Mouse (Mus musculus) liver, adult 2 months (tissue): ENCODE measurements at regions not wholly inside any gene's neighbourhood (a gene's known extent, or its start where the extent isn't known, plus 50 kb on each side); places are given as distances from the start of the nearest gene placed in this dataset.

ENCODE experiments used
- DNase-seq: peaks from one replicate; pipeline ENCODE4 v3.0.0-alpha.2; 2011; ENCODE audit warnings: low read depth, low spot score; ENCODE audit errors: extremely low read depth
- H3K27ac ChIP-seq: fragments of 200-500 bp; replicated peaks from 2 replicates; pipeline ENCODE4 v1.5.1; 2012; ENCODE audit warnings: low read depth, mild to moderate bottlenecking, control low read depth, inconsistent platforms, low read length; ENCODE audit not compliant: insufficient read depth
- H3K27me3 ChIP-seq: fragments of 200-500 bp; 2 replicates; pipeline ENCODE4 v1.6.1; 2012; ENCODE audit warnings: mild to moderate bottlenecking, moderate library complexity, low read length, inconsistent platforms; ENCODE audit not compliant: control insufficient read depth, insufficient read depth
- H3K36me3 ChIP-seq: fragments of 200-500 bp; 2 replicates; pipeline ENCODE4 v1.6.1; 2012; ENCODE audit warnings: low read length, inconsistent platforms; ENCODE audit not compliant: control insufficient read depth, insufficient read depth
- H3K4me1 ChIP-seq: fragments of 200-500 bp; 2 replicates; pipeline ENCODE4 v1.6.1; 2011; ENCODE audit warnings: low read length; ENCODE audit not compliant: control insufficient read depth, insufficient read depth
- H3K4me3 ChIP-seq: fragments of 200-500 bp; 2 replicates; pipeline ENCODE4 v1.5.1; 2011; ENCODE audit warnings: low read depth, mild to moderate bottlenecking, control low read depth, low read length, moderate library complexity; ENCODE audit not compliant: insufficient read depth
- H3K79me2 ChIP-seq: fragments of 200-500 bp; 2 replicates; pipeline ENCODE4 v1.6.1; 2012; ENCODE audit warnings: inconsistent platforms, mild to moderate bottlenecking, low read length, moderate library complexity; ENCODE audit not compliant: control insufficient read depth, insufficient read depth
- H3K9ac ChIP-seq: fragments of 200-500 bp; 2 replicates; pipeline ENCODE4 v1.6.1; 2012; ENCODE audit warnings: low read depth, mild to moderate bottlenecking, control low read depth, inconsistent platforms, low read length
- CTCF ChIP-seq: fragments of 200-500 bp; IDR thresholded peaks from 2 replicates; pipeline ENCODE4 v1.5.1; 2011; ENCODE audit warnings: low read depth, low read length, control low read depth
- POLR2A ChIP-seq: fragments of 200-500 bp; IDR thresholded peaks from 2 replicates; pipeline ENCODE4 v1.6.1; 2011; ENCODE audit warnings: low read length, control low read depth; ENCODE audit not compliant: insufficient read depth; ENCODE audit errors: extremely low read depth
- WGBS: fragments of 180-500 bp; shearing (Covaris S2); methylation state at CpG from one replicate; pipeline ENCODE4 v1.1.7; 2018; 5-methylcytosine and 5-hydroxymethylcytosine counted together

GRCm38 (mm10) chr1:71881191-71881590, 228.2 kb upstream of the Fn1 start:
- WGBS, result 90% methylated on average over 4 of the region's 4 CpGs
- no peaks in the 10 kb centered on the region for H3K79me2 ChIP-seq
- TF ChIP-seq CTCF, result no peak
- no peak for TF ChIP-seq POLR2A
- peaks cover 5% of the 10 kb centered on the region; the same call in 1 of the 2 replicates for H3K4me1 ChIP-seq
- H3K4me3 ChIP-seq, result no peak overlapping the region
- no peak for DNase-seq
- H3K9ac ChIP-seq, result no peak overlapping the region
- H3K36me3 ChIP-seq, result no peaks in the 10 kb centered on the region
- H3K27me3 ChIP-seq, result no peaks in the 10 kb centered on the region
- H3K27ac ChIP-seq, result no peak overlapping the region

- TF ChIP-seq CTCF (no peak), POLR2A (no peak)
- H3K27me3 ChIP-seq, result no peaks in the 10 kb centered on the region
- no peak for DNase-seq
- 0 out of 2 replicates have a peak, but pooled peaks cover under 1% of the 10 kb centered on the region for H3K4me1 ChIP-seq
- no peak overlapping the region for H3K27ac ChIP-seq
- 86% methylated on average over 6 of the region's 6 CpGs for WGBS
- no peak overlapping the region for H3K9ac ChIP-seq
- H3K36me3 ChIP-seq, result no peaks in the 10 kb centered on the region
- no peak overlapping the region for H3K4me3 ChIP-seq
- H3K79me2 ChIP-seq, result no peaks in the 10 kb centered on the region
Observed at GRCm38 (mm10) chr1:71880480-71880879, 227.5 kb upstream of the Fn1 start.

- no peaks in the 10 kb centered on the region for H3K36me3 ChIP-seq
- no peaks in the 10 kb centered on the region for H3K4me1 ChIP-seq
- H3K4me3 ChIP-seq, result no peak overlapping the region
- H3K79me2 ChIP-seq, result no peaks in the 10 kb centered on the region
- WGBS, result 86% methylated on average over 9 of the region's 9 CpGs
- no peak for TF ChIP-seq POLR2A
- no peak for TF ChIP-seq CTCF
- DNase-seq, result no peak
- no peak overlapping the region for H3K9ac ChIP-seq
- H3K27me3 ChIP-seq, result no peaks in the 10 kb centered on the region
- H3K27ac ChIP-seq, result no peak overlapping the region
Observed at GRCm38 (mm10) chr1:71876712-71877401, 223.9 kb upstream of the Fn1 start.

- H3K27me3 ChIP-seq, result no peaks in the 10 kb centered on the region
- H3K36me3 ChIP-seq, result no peaks in the 10 kb centered on the region
- no peaks in the 10 kb centered on the region for H3K79me2 ChIP-seq
- H3K27ac ChIP-seq, result no peak overlapping the region
- 59% methylated on average over 2 of the region's 2 CpGs for WGBS
- DNase-seq, result peak; percentile 78
- no peaks in the 10 kb centered on the region for H3K4me1 ChIP-seq
- TF ChIP-seq CTCF, result no peak
- no peak for TF ChIP-seq POLR2A
- H3K9ac ChIP-seq, result no peak overlapping the region
- H3K4me3 ChIP-seq, result no peak overlapping the region
Observed at GRCm38 (mm10) chr1:71874037-71874436, 221.0 kb upstream of the Fn1 start.

DNA sequence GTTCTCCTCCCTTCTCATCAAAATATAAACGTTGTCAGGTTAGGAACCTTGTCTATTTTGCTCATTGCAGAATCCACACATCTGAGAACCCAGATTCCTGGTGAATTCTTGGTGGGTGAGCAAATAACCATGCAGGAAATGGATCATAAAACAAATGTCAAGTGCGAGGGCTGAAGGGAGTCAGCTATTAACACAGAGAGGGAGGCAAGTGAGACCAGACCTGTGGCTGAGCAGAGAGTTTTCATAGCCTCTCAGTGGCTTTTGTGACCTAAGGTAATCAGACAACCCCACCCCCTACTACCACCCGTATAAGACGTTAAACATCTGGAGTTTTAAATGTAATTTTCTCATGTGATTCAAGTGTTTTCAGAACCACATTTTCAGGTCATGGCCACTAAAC, 212.7 kb upstream of the Fn1 start:
- no peaks in the 10 kb centered on the region for H3K27me3 ChIP-seq
- no peak overlapping the region for H3K4me3 ChIP-seq
- no peak overlapping the region for H3K27ac ChIP-seq
- no peak for DNase-seq
- WGBS, result 68% methylated on average over 4 of the region's 4 CpGs
- H3K9ac ChIP-seq, result no peak overlapping the region
- H3K79me2 ChIP-seq, result no peaks in the 10 kb centered on the region
- TF ChIP-seq POLR2A, result no peak
- no peak for TF ChIP-seq CTCF
- H3K4me1 ChIP-seq, result no peaks in the 10 kb centered on the region
- H3K36me3 ChIP-seq, result no peaks in the 10 kb centered on the region

DNA sequence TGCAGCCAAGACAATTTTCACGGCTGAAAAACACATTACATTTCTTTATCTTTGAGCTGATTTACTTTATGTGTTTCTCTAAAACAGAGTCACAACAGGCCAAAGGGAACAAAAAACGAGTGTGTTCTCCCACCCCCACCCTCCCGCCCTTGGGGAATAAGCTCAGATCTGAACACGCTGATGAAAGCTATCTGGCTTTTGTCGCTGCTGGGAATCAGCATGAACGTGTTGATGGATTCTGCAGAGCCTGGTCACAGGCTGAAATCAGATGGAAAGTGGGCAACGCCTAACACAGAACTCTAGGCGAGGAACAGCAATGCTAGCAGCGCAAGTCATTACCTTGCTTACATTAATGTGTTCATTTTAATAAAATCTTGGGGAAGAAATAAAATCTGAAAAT, 211.7 kb upstream of the Fn1 start:
- DNase-seq, result no peak
- no peaks in the 10 kb centered on the region for H3K27me3 ChIP-seq
- no peak for TF ChIP-seq CTCF
- no peak for TF ChIP-seq POLR2A

More for the DNA sequence above, 211.7 kb upstream of the Fn1 start:
- no peak overlapping the region for H3K4me3 ChIP-seq
- no peak overlapping the region for H3K9ac ChIP-seq
- WGBS, result 94% methylated on average over 9 of the region's 9 CpGs
- no peaks in the 10 kb centered on the region for H3K4me1 ChIP-seq
- no peak overlapping the region for H3K27ac ChIP-seq
- no peaks in the 10 kb centered on the region for H3K79me2 ChIP-seq
- no peaks in the 10 kb centered on the region for H3K36me3 ChIP-seq
